Mouse (Mus musculus): ENCODE data around the gene Gm49378. TPM values are rescaled to one million over a fixed set of nuclear protein-coding genes. Genes with fewer than 3 reads are reported as not detected.

The Gm49378 gene
- total and polyA plus RNA-seq, 3 experiments: 2.4 to 7.2 (median 2.9) TPM

GRCm38 (mm10) chr14:55617822-55618221 lies 19.9 kb downstream of the Gm49378 start, which contains the start of gene Rec8:
Gene Rec8, plus strand, starts transcription at chr14:55618037.
- peak within 1 kb of the TSS; percentile 78 for H3K4me3 ChIP-seq (ENCODE audit: low read depth, low read length)
- peak; percentile 82 for ATAC-seq (ENCODE audit: extremely low read depth, insufficient number of reproducible peaks, low FRiP score, poor library complexity, severe bottlenecking)

GRCm38 (mm10) chr14:55616844-55617243 lies 20.9 kb downstream of the Gm49378 start:
- DNase-seq (ENCODE audit: low spot score) (no peak), ATAC-seq (ENCODE audit: extremely low read depth, insufficient number of reproducible peaks, low FRiP score, poor library complexity, severe bottlenecking) (no peak)
- Histone ChIP-seq H3K4me1 (ENCODE audit: insufficient read depth, low read depth, low read length) (peaks cover 80% of the 10 kb centered on the region), H3K4me3 (ENCODE audit: low read depth, low read length) (no peak overlapping the region), H3K27me3 (ENCODE audit: insufficient read depth, low read length) (no peaks in the 10 kb centered on the region), H3K9me3 (replicated peaks) (no peaks in the 10 kb centered on the region), H3K36me3 (replicated peaks) (peaks cover 29% of the 10 kb centered on the region)
- TF ChIP-seq GATA1 (IDR thresholded peaks at IDR 0.05; ENCODE audit: borderline replicate concordance, low read length): no peak
- TF ChIP-seq POLR2AphosphoS5 (IDR thresholded peaks at IDR 0.05; ENCODE audit: insufficient replicate concordance, low read depth, low read length): no peak
- TF ChIP-seq GATA2 (IDR thresholded peaks at IDR 0.05; ENCODE audit: borderline replicate concordance, low read depth, low read length): no peak
- TF ChIP-seq TAL1 (conservative IDR thresholded peaks at IDR 0.05; ENCODE audit: low read depth, low read length): no peak
- TF ChIP-seq CTCF (IDR thresholded peaks at IDR 0.05; ENCODE audit: low read depth, low read length): no peak

More at GRCm38 (mm10) chr14:55617822-55618221, 19.9 kb downstream of the Gm49378 start, which contains the start of gene Rec8:
- no peaks in the 10 kb centered on the region for H3K9me3 ChIP-seq (replicated peaks)
- peaks cover 84% of the 10 kb centered on the region for H3K4me1 ChIP-seq (ENCODE audit: insufficient read depth, low read depth, low read length)
- H3K36me3 ChIP-seq (replicated peaks): peaks cover 39% of the 10 kb centered on the region
- TF ChIP-seq GATA1 (IDR thresholded peaks at IDR 0.05; ENCODE audit: borderline replicate concordance, low read length): no peak
- no peak for TF ChIP-seq POLR2AphosphoS5 (IDR thresholded peaks at IDR 0.05; ENCODE audit: insufficient replicate concordance, low read depth, low read length)
- TF ChIP-seq CTCF (IDR thresholded peaks at IDR 0.05; ENCODE audit: low read depth, low read length): no peak
- TF ChIP-seq TAL1 (conservative IDR thresholded peaks at IDR 0.05; ENCODE audit: low read depth, low read length): no peak
- no peak for TF ChIP-seq GATA2 (IDR thresholded peaks at IDR 0.05; ENCODE audit: borderline replicate concordance, low read depth, low read length)
- DNase-seq (ENCODE audit: low spot score): peak; percentile 91
- H3K27me3 ChIP-seq (ENCODE audit: insufficient read depth, low read length): no peaks in the 10 kb centered on the region

GRCm38 (mm10) chr14:55615876-55616275 lies 21.8 kb downstream of the Gm49378 start:
- ATAC-seq (ENCODE audit: extremely low read depth, insufficient number of reproducible peaks, low FRiP score, poor library complexity, severe bottlenecking) (no peak), DNase-seq (ENCODE audit: low spot score) (no peak)
- no peak for TF ChIP-seq GATA1 (IDR thresholded peaks at IDR 0.05; ENCODE audit: borderline replicate concordance, low read length)
- no peak for TF ChIP-seq POLR2AphosphoS5 (IDR thresholded peaks at IDR 0.05; ENCODE audit: insufficient replicate concordance, low read depth, low read length)
- TF ChIP-seq GATA2 (IDR thresholded peaks at IDR 0.05; ENCODE audit: borderline replicate concordance, low read depth, low read length): no peak
- TF ChIP-seq CTCF (IDR thresholded peaks at IDR 0.05; ENCODE audit: low read depth, low read length): no peak
- no peak for TF ChIP-seq TAL1 (conservative IDR thresholded peaks at IDR 0.05; ENCODE audit: low read depth, low read length)
- Histone ChIP-seq H3K27me3 (ENCODE audit: insufficient read depth, low read length) (no peaks in the 10 kb centered on the region), H3K4me3 (ENCODE audit: low read depth, low read length) (no peak overlapping the region), H3K4me1 (ENCODE audit: insufficient read depth, low read depth, low read length) (peaks cover 81% of the 10 kb centered on the region), H3K9me3 (replicated peaks) (no peaks in the 10 kb centered on the region), H3K36me3 (replicated peaks) (peaks cover 22% of the 10 kb centered on the region)

- H3K36me3 ChIP-seq (replicated peaks): peaks cover 21% of the 10 kb centered on the region
- DNase-seq (ENCODE audit: low spot score) (peak; percentile 30), ATAC-seq (ENCODE audit: extremely low read depth, insufficient number of reproducible peaks, low FRiP score, poor library complexity, severe bottlenecking) (peak; percentile 19)
- H3K9me3 ChIP-seq (replicated peaks): no peaks in the 10 kb centered on the region
- peaks cover 77% of the 10 kb centered on the region for H3K4me1 ChIP-seq (ENCODE audit: insufficient read depth, low read depth, low read length)
- TF ChIP-seq POLR2AphosphoS5 (IDR thresholded peaks at IDR 0.05; ENCODE audit: insufficient replicate concordance, low read depth, low read length): no peak
- no peak for TF ChIP-seq GATA1 (IDR thresholded peaks at IDR 0.05; ENCODE audit: borderline replicate concordance, low read length)
- TF ChIP-seq TAL1 (conservative IDR thresholded peaks at IDR 0.05; ENCODE audit: low read depth, low read length): peak; percentile 64
- no peak overlapping the region for H3K4me3 ChIP-seq (ENCODE audit: low read depth, low read length)
- H3K27me3 ChIP-seq (ENCODE audit: insufficient read depth, low read length): no peaks in the 10 kb centered on the region
These were observed 23.0 kb downstream of the Gm49378 start for GRCm38 (mm10) chr14:55614565-55615178.

- peaks cover 27% of the 10 kb centered on the region for H3K36me3 ChIP-seq (replicated peaks)
- TF ChIP-seq POLR2AphosphoS5 (IDR thresholded peaks at IDR 0.05; ENCODE audit: insufficient replicate concordance, low read depth, low read length): no peak
- TF ChIP-seq CTCF (IDR thresholded peaks at IDR 0.05; ENCODE audit: low read depth, low read length): no peak
- no peak for TF ChIP-seq GATA1 (IDR thresholded peaks at IDR 0.05; ENCODE audit: borderline replicate concordance, low read length)
- no peak for TF ChIP-seq TAL1 (conservative IDR thresholded peaks at IDR 0.05; ENCODE audit: low read depth, low read length)
- TF ChIP-seq GATA2 (IDR thresholded peaks at IDR 0.05; ENCODE audit: borderline replicate concordance, low read depth, low read length): no peak
- DNase-seq (ENCODE audit: low spot score): no peak
- H3K4me3 ChIP-seq (ENCODE audit: low read depth, low read length): no peak overlapping the region
- no peaks in the 10 kb centered on the region for H3K9me3 ChIP-seq (replicated peaks)
- H3K4me1 ChIP-seq (ENCODE audit: insufficient read depth, low read depth, low read length): peaks cover 70% of the 10 kb centered on the region
- ATAC-seq (ENCODE audit: extremely low read depth, insufficient number of reproducible peaks, low FRiP score, poor library complexity, severe bottlenecking): no peak
- no peaks in the 10 kb centered on the region for H3K27me3 ChIP-seq (ENCODE audit: insufficient read depth, low read length)
These were observed 24.3 kb downstream of the Gm49378 start for GRCm38 (mm10) chr14:55613346-55613745.

GRCm38 (mm10) chr14:55608339-55608738 lies 29.4 kb downstream of the Gm49378 start:
- peaks cover 64% of the 10 kb centered on the region for H3K36me3 ChIP-seq (replicated peaks)
- no peak overlapping the region; the same call in 1 of the 2 replicates for H3K4me3 ChIP-seq (ENCODE audit: low read depth, low read length)
- no peaks in the 10 kb centered on the region for H3K9me3 ChIP-seq (replicated peaks)
- TF ChIP-seq GATA1 (IDR thresholded peaks at IDR 0.05; ENCODE audit: borderline replicate concordance, low read length) (no peak), CTCF (IDR thresholded peaks at IDR 0.05; ENCODE audit: low read depth, low read length) (no peak), GATA2 (IDR thresholded peaks at IDR 0.05; ENCODE audit: borderline replicate concordance, low read depth, low read length) (no peak), TAL1 (conservative IDR thresholded peaks at IDR 0.05; ENCODE audit: low read depth, low read length) (no peak), POLR2AphosphoS5 (IDR thresholded peaks at IDR 0.05; ENCODE audit: insufficient replicate concordance, low read depth, low read length) (no peak)
- H3K27me3 ChIP-seq (ENCODE audit: insufficient read depth, low read length): no peaks in the 10 kb centered on the region
- H3K4me1 ChIP-seq (ENCODE audit: insufficient read depth, low read depth, low read length): peaks cover 73% of the 10 kb centered on the region
- DNase-seq (ENCODE audit: low spot score): no peak
- ATAC-seq (ENCODE audit: extremely low read depth, insufficient number of reproducible peaks, low FRiP score, poor library complexity, severe bottlenecking): no peak
